Mouse (Mus musculus) kidney, adult 2 months (tissue): ENCODE data around the gene Ppef1. TPM values are rescaled to one million over a fixed set of nuclear protein-coding genes. Genes with fewer than 3 reads are reported as not detected.
"Not testable (repeated sequence)": the region's sequence is repeated elsewhere in the genome, so short reads cannot be mapped to it uniquely, and the experiment has no call there.

Experiments
- DNase-seq: peaks from one replicate; pipeline ENCODE4 v3.0.0; 2021
- H3K27ac ChIP-seq: fragments of 200-500 bp; 2 replicates; pipeline ENCODE4 v1.5.1; 2012; ENCODE audit warnings: low read depth, low read length, control low read depth, inconsistent platforms; ENCODE audit not compliant: insufficient read depth
- H3K27me3 ChIP-seq: fragments of 200-500 bp; replicated peaks from 2 replicates; pipeline ENCODE4 v1.6.1; 2012; ENCODE audit warnings: mild to moderate bottlenecking, moderate library complexity, low read length, inconsistent platforms; ENCODE audit not compliant: control insufficient read depth, insufficient read depth
- H3K36me3 ChIP-seq: fragments of 200-500 bp; 2 replicates; pipeline ENCODE4 v1.6.1; 2012; ENCODE audit warnings: mild to moderate bottlenecking, moderate library complexity, low read length, inconsistent platforms; ENCODE audit not compliant: control insufficient read depth, insufficient read depth
- H3K4me1 ChIP-seq: fragments of 200-500 bp; 2 replicates; pipeline ENCODE4 v1.6.1; 2011; ENCODE audit warnings: low read length; ENCODE audit not compliant: control insufficient read depth, insufficient read depth
- H3K4me3 ChIP-seq: fragments of 200-500 bp; 2 replicates; pipeline ENCODE4 v1.5.1; 2011; ENCODE audit warnings: mild to moderate bottlenecking, low read depth, low read length, control low read depth; ENCODE audit not compliant: insufficient read depth
- CTCF ChIP-seq: fragments of 200-500 bp; conservative IDR thresholded peaks from 2 replicates; pipeline ENCODE4 v1.5.1; 2011; ENCODE audit warnings: low read depth, mild to moderate bottlenecking, control low read depth, low read length, moderate library complexity, mixed read lengths; ENCODE audit not compliant: insufficient read depth, insufficient read length
- POLR2A ChIP-seq: fragments of 200-500 bp; IDR thresholded peaks from one replicate; pipeline ENCODE4 v1.6.1; 2011; ENCODE audit warnings: low read depth, low read length, control low read depth
- WGBS: fragments of 180-500 bp; shearing (Covaris S2); methylation state at CpG from one replicate; pipeline ENCODE4 v1.1.7; 2018; 5-methylcytosine and 5-hydroxymethylcytosine counted together
- polyA plus RNA-seq: library from polyadenylated mRNA; depleted of rRNA; stranded (reverse); fragments of >200 nt; gene quantifications from 2 replicates; pipeline ENCODE4 v1.2.3, GENCODE M21; 2012; rRNA removed

Gene Ppef1
- polyA plus RNA-seq: not detected in 2 replicates

DNA sequence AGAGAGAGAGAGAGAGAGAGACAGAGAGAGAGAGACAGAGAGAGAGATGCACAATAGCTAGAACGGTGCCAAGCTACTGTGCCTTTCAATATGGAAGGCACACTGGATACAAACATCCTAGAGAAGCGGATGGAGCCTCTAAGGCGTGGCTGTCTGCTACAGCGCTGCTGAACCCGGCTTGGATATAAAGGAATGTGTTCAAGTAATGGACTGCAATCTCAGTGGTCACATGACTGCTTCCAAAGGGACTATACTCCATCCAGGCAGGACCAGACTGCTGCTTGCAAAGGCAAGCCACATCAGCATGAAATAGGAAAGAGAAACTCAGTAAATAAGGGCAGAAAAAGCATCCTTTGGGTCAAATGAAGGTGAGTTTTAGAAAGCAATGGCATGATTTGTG lies at the start of gene Ppef1:
Gene Ppef1 (minus strand): TSS at position 116 of the 400 bp plus-strand sequence.
- DNase-seq: no peak
- H3K4me1 ChIP-seq: no peaks in the 10 kb centered on the region
- 80% methylated on average over 5 of the region's 5 CpGs for WGBS
- no peak within 1 kb of the TSS for H3K27ac ChIP-seq
- H3K36me3 ChIP-seq: no peaks in the 10 kb centered on the region
- TF ChIP-seq POLR2A: no peak
- no peak for TF ChIP-seq CTCF
- no peaks in the 10 kb centered on the region for H3K27me3 ChIP-seq
- H3K4me3 ChIP-seq: no peak within 1 kb of the TSS

DNA sequence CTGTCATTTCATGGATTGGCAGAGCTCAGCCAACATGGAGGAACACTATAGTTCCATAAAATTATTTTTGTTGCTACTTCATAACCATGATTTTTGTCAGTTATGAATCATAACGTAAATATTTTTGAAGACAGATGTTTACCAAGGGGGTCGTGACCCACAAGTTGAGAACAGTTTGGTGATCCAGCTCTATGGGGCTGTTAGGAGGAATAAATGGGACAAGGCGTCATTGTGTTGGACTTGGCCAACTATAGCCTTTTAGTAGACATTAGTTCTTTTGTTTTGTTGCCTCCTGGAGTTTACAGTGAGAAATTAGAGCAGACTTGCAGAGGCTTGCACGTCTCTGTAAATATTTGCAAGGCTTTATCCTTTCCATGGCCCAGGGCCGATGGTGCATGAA lies 46.7 kb upstream of the Ppef1 start:
- WGBS: 86% methylated on average over 5 of the region's 5 CpGs
- no peak for DNase-seq

DNA sequence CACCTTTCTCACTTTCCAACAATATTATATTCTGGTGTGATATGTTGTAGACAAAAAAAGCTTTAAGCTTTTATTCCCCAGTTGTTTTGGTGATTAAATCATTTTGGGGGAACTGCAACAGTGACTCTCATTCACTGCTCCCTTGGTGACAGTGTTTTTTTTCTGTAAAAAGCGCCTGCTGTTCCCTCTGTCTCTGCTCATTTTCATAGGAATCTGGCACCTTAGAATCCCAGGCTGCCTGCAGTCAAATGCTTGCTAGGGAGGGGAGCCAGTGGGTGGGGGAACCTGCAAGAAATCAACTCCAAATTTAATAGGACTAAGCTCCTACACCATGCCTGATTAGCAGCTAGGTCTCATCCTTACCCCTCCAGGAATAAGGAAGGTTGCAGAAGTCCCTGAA lies 37.5 kb upstream of the Ppef1 start:
- TF ChIP-seq CTCF: no peak
- no peak for TF ChIP-seq POLR2A
- no peak for DNase-seq
- no peaks in the 10 kb centered on the region for H3K36me3 ChIP-seq
- H3K4me1 ChIP-seq: no peaks in the 10 kb centered on the region
- H3K27me3 ChIP-seq: no peaks in the 10 kb centered on the region
- 65% methylated on average over 1 of the region's 1 CpGs for WGBS
- H3K4me3 ChIP-seq: no peak overlapping the region
- H3K27ac ChIP-seq: no peak overlapping the region

More for the DNA sequence above, 46.7 kb upstream of the Ppef1 start:
- Histone ChIP-seq H3K36me3 (no peaks in the 10 kb centered on the region), H3K27me3 (no peaks in the 10 kb centered on the region), H3K4me3 (no peak overlapping the region), H3K4me1 (no peaks in the 10 kb centered on the region), H3K27ac (no peak overlapping the region)
- TF ChIP-seq POLR2A: no peak
- no peak for TF ChIP-seq CTCF

DNA sequence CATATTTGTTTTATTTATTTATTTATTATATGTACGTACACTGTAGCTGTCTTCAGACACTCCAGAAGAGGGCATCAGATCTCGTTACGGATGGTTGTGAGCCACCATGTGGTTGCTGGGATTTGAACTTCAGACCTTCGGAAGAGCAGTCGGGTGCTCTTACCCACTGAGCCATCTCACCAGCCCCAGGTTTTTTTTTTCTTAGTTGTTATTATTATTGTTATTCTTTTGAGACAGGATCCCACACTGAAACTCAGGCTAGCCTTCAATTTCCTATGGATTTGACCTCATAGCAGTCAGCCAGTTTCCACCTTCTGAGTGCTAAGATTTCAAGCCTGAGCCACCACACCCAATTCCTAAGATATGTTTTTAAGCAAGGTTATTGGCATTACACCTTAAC lies 34.1 kb upstream of the Ppef1 start:
- not testable (repeated sequence) for H3K27me3 ChIP-seq, H3K4me1 ChIP-seq, H3K27ac ChIP-seq, H3K4me3 ChIP-seq, H3K36me3 ChIP-seq, DNase-seq
- 91% methylated on average over 5 of the region's 5 CpGs for WGBS

DNA sequence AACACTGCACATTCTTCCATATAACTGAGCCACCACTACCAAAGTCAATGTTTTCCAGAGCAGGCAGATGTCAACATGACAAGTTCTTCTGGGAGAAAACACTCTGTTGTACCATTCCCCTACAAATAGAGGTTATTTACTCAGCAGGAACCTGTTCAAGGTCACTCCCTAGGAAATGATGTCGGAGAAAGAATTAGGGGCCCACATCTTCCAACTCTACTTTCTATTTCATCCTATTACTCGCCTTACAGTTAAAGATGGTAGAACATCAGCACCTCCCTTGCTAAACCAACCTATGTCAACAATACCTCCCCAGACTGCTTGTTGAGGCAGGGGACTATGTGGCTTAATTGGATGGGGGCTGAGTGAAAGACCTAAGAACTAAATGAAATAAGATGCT lies 32.1 kb upstream of the Ppef1 start, which contains the start of gene Rs1:
Gene Rs1 (plus strand): TSS at position 301 of the 400 bp plus-strand sequence.
- no peak for DNase-seq
- TF ChIP-seq CTCF (no peak), POLR2A (no peak)
- WGBS: 88% methylated on average over 2 of the region's 2 CpGs
- Histone ChIP-seq H3K27ac (no peak within 1 kb of the TSS), H3K4me1 (no peaks in the 10 kb centered on the region), H3K4me3 (no peak within 1 kb of the TSS), H3K36me3 (no peaks in the 10 kb centered on the region), H3K27me3 (no peaks in the 10 kb centered on the region)

DNA sequence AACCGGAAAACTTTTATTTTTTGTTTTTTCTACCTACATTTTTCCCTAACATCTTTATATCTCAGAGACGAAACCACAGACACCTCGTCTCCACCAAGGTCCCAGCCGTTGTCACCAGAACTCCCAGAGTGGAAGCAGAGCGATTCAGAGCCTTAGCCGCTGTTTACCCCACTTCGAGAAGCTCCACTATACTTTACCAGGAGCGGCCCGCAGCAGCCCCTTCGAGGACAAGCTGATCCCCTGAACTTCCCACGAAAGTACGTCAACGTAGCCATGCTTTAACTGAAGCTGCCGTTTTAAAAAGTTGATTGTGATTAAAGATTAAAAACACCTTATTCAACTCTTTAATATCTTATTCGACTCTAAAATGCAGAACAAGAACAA lies 30.7 kb upstream of the Ppef1 start:
- H3K27ac ChIP-seq: no peak overlapping the region
- H3K36me3 ChIP-seq: no peaks in the 10 kb centered on the region
- H3K27me3 ChIP-seq: no peaks in the 10 kb centered on the region
- H3K4me1 ChIP-seq: no peaks in the 10 kb centered on the region
- DNase-seq: no peak
- WGBS: under 1% methylated on average over 15 of the region's 15 CpGs
- TF ChIP-seq POLR2A: no peak
- TF ChIP-seq CTCF: no peak
- H3K4me3 ChIP-seq: peak overlapping the region; percentile 59

DNA sequence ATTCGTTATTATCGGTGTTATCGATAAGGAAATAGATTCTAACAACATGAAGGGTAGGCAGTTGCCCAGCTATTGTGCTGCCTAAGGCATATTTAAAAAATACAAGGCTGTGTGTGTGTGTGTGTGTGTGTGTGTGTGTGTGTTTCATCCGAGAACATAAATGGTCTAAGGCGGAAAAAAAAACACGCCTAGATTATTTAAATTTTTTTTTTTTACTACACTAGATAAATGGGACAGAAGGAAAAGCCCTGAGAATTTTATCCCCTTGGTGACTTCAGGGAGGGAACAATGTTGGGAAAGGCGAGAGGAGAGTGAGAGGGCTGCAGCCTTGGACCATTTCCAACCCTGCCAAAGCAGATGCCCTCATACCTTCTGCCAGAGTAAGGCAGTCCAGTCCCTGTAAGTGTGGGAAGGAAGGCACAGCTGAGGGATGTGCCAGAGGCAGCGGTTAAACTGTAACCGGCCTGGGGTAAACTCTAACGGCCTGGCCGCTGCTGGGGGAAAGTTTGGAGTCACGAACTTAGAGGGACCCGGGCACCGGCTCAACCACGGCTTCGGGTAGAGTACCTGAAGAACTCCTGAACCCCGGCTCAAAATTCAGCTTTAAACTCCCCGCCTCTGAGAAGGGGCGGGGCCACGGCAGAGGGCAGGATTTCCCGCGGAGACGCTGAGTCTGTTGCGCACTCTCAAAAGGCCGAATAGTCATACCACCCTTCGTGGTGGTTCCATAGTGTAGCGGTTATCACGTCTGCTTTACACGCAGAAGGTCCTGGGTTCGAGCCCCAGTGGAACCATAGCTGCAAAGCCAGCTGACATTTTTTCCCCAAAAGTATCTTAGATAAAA lies 30.0 kb upstream of the Ppef1 start:
- no peaks in the 10 kb centered on the region for H3K27me3 ChIP-seq
- DNase-seq: peak; percentile 95
- H3K36me3 ChIP-seq: no peaks in the 10 kb centered on the region
- no peak overlapping the region for H3K27ac ChIP-seq
- no peak for TF ChIP-seq POLR2A
- no peak for TF ChIP-seq CTCF
- 10% methylated on average over 30 of the region's 30 CpGs for WGBS
- H3K4me1 ChIP-seq: no peaks in the 10 kb centered on the region
- H3K4me3 ChIP-seq: peak overlapping the region; percentile 57
